Mouse (Mus musculus) stomach, postnatal 0 days (tissue): ENCODE measurements around the gene Gm12355.

Experiments used
- CTCF ChIP-seq: IDR thresholded peaks from 2 replicates; pipeline ENCODE4 v1.5.1; 2016; ENCODE audit warnings: antibody characterized with exemption, low read depth, mild to moderate bottlenecking, moderate library complexity
- EP300 ChIP-seq: optimal IDR thresholded peaks from 2 replicates; pipeline ENCODE3; 2016; ENCODE audit warnings: antibody characterized with exemption

DNA sequence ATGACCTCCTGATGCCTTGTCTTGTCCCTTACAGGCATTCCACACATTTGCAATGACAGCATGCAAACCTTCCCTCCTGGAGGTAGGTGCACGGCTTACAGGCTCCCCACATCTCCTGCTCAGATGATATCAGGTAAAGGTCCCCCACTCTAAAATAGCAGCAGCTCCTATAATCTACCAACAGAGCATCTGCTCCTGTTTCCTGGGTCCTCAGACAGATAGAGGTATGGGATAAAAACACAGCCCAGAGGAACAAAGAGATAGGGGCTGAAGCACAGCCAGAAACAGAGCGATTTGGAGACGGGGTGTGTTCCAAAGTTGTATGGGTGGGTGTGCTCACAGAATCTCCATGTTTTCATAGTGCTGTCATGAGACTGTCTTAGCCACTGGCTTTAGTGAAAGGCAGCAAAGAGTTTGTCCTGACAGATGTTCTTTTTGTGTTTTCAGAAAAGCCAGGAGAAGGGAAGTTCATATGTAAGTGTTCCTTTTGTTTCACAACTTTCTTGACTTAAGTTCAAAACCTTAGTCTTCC is 45.9 kb upstream of the Gm12355 start:
- TF ChIP-seq CTCF (no peak), EP300 (no peak)
